Mouse (Mus musculus): ENCODE results near the gene Smndc1. TPM values are rescaled to one million over a fixed set of nuclear protein-coding genes. Genes with fewer than 3 reads are reported as not detected.

The Smndc1 gene
- total RNA-seq, 4 experiments from 2014 or later: 31.9 to 37.5 (median 33.3) TPM

- DNase-seq (ENCODE audit: low spot score): no peak
Observed at GRCm38 (mm10) chr19:53383336-53383735, 7.0 kb downstream of the Smndc1 start.

DNA sequence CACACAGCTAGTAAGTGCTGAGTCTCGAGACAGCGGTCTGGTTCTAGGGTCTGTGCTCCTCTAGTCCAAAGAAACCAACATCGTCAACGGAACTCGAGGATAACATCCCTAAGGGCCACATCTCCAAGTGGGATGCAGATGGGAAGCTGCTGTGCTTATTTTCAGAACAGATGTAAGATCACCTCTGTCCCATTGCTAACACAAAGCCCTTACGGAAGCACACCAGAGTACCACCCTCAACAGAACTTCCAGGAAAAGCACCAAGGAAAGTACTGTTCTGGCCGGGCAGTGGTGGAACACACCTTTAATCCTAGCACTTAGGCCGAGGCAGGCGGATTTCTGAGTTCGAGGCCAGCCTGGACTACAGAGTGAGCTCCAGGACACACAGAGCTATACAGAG is 12.0 kb downstream of the Smndc1 start:
- DNase-seq (ENCODE audit: low spot score): no peak

- no peak for DNase-seq (ENCODE audit: low spot score)
Observed at GRCm38 (mm10) chr19:53377652-53378051, 12.7 kb downstream of the Smndc1 start.

DNA sequence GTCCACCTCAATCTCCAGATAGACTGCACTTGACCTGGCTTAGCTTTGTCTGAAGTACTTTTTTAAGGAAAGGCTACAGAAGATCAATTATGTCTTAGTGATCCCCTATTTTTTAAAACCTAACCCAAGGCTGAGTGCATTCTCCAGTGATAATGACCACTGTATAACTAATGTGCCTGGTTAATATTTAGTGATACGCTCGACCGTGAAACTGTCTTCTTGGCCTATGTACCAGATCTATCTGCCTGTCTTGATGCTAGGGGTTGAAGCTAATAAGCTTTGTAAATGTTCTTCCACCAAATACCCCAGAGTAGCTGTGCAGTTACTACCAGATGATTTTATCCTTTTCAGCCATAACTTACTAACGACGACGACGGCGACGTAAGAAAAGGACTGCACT is 14.6 kb downstream of the Smndc1 start:
- no peak for DNase-seq (ENCODE audit: low spot score)

DNA sequence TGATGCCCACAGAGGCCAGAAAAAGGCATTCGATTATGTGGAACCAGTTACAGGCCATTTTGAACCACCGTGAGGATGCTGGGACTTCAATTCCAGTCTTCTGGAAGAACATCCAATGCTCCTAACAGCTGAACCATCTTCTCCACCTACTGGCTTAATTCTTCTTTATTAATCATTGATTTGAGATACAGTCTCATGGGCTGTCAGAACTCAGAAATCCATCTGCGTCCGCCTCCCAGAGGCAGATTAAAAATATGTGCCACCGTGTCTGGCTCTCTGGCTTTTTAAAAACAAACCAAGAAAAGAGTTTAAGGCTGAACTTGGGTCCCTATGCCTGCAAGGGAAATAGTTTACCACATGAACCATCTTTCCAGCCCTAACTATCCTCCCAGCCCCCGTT is 15.1 kb downstream of the Smndc1 start:
- no peak for DNase-seq (ENCODE audit: low spot score)

GRCm38 (mm10) chr19:53373570-53373969 is 16.8 kb downstream of the Smndc1 start:
- DNase-seq (ENCODE audit: low spot score): no peak

DNA sequence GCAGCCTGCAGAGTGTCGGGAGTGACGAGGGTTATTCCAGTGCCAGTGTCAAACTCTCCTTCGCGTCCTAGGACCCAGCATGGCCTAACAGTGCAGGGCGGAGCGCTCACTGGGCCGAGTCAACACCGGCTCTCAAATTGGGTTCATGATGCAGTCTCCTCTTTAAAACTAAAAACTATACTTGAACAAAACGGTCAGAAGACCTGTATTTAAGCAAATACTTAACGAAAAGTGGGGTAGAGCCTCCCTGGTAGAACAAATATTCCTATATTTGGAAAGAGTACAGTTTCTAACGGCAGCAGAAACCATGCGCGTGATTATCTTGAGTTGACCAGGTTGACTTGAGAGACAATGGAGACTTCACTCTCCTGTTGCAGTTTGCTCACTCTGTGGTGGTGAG is 18.7 kb downstream of the Smndc1 start, which contains the start of gene Gm10197:
Gene Gm10197, minus strand, starts transcription at position 101 of the 400 bp plus-strand sequence.
- DNase-seq (ENCODE audit: low spot score): no peak

- no peak for DNase-seq (ENCODE audit: low spot score)
Observed at GRCm38 (mm10) chr19:53370233-53370632, 20.1 kb downstream of the Smndc1 start.

- DNase-seq (ENCODE audit: low spot score): peak; percentile 79
Observed at GRCm38 (mm10) chr19:53369469-53370043, 20.8 kb downstream of the Smndc1 start.

GRCm38 (mm10) chr19:53366881-53367280 is 23.5 kb downstream of the Smndc1 start:
- DNase-seq (ENCODE audit: low spot score): no peak

GRCm38 (mm10) chr19:53366057-53366775 is 24.2 kb downstream of the Smndc1 start:
- no peak for DNase-seq (ENCODE audit: low spot score)

DNA sequence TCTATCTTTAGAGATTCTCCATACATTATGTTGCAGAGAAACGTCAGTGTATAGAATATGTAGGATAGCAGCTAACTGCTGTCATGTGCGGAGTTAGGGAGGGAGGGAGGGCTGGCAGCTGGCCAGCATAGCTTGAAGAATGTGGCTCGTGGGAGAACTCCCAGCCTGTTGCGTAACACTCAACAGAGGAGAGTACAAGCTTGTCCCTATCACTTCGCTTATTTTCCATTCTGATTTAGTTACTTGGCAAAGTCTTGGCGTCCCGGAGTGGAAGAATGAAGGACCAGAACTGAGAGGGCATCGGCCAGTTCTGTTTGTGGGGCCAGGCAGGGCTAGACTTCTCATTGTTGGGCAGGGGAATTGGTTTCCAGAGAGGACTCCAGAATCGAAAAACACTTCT is 25.4 kb downstream of the Smndc1 start:
- DNase-seq (ENCODE audit: low spot score): peak; percentile 77

GRCm38 (mm10) chr19:53364551-53364950 is 25.8 kb downstream of the Smndc1 start:
- no peak for DNase-seq (ENCODE audit: low spot score)

DNA sequence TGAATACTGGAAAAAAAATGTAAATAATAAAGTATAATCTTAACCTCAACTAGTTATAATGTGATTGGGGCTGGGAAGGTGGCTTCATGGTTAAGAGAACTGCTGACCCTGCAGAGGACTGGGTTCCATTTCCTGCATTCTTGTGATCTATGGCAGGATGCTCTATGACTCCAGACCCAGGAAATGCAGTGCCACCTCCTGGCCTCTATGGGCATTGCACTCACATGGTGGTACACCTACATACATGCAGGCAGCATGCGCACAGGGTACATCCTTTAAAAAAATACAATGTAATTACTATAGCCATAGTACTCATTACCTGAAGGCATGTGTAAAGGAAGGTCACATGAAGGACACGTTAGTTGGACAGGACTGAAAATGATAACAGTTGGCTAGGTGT is 27.4 kb downstream of the Smndc1 start:
- no peak for DNase-seq (ENCODE audit: low spot score)

- DNase-seq (ENCODE audit: low spot score): peak; percentile 42
Observed at GRCm38 (mm10) chr19:53360265-53360958, 30.0 kb downstream of the Smndc1 start.

- DNase-seq (ENCODE audit: low spot score): peak; percentile 23
Observed at GRCm38 (mm10) chr19:53359160-53360033, 31.0 kb downstream of the Smndc1 start.

DNA sequence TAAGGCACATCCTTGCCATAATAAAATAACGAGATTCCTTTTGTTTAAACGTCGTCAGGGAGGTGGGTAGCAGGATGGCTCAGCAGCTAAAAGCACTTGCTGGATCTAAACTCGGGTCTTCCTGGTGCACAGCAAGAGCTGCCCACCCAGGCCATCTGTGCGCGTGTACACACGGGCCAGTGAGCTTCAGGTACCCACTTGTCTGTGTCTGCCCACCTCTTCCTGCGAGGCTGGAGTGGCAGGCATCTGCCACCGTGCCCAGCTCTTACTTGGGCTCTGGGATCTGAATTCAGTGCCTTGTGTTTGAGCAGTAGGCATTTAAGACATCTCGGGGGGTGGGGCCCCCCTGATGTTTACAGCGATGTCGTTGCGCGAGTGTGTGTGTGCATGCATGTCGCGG is 35.3 kb downstream of the Smndc1 start:
- DNase-seq (ENCODE audit: low spot score): no peak

DNA sequence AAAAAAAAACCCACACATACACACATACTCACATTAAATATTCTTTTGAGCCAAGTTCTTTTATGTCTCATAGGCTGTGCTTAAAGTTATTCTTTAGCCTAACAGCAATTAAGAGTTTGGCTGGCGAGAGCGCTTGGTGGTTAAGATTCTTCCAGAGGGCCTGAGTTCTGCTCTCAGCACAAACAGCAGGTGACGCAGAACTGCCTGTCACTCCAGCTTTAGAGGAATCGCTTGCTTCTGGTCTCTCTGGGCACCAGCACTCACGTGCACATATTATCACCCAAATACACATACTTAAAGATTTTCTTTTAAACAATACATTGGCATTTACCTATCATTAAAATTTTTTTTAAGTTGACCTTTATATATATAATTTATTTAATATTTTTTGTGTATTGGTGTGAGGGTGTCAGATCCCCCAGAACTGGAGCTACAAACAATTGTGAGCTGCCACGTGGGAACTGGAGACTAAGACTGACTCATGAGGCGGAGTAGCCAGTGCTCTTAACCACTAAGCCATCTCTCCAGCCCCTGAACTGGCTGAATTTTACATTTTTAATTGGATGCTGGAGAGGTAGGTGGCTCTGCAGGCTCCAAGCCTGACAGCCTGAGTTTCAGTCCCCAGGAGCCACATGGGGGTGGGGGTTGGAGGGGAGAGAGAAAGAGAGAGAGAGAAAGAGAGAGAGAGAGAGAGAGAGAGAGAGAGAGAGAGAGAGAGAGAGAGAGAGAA is 35.9 kb downstream of the Smndc1 start:
- DNase-seq (ENCODE audit: low spot score): no peak

DNA sequence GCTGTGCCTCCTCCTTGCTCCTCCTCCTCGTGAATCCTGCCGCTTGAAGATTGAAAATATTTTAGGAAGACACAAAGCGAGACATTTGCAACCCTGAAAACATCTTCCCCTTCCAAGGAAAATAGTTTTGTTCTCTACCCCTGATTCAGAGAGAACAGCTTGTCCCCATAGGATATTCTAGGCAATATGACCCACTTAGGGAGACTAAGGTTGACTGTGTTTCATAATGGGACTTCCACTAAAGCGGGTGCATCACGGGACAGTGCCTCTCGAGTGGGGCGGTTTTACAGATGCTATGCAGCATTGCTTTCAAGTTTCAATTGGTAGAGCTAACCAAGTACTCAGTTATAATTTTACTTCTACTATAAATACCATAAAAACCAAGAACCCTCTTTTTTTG is 36.5 kb downstream of the Smndc1 start:
- DNase-seq (ENCODE audit: low spot score): no peak

DNA sequence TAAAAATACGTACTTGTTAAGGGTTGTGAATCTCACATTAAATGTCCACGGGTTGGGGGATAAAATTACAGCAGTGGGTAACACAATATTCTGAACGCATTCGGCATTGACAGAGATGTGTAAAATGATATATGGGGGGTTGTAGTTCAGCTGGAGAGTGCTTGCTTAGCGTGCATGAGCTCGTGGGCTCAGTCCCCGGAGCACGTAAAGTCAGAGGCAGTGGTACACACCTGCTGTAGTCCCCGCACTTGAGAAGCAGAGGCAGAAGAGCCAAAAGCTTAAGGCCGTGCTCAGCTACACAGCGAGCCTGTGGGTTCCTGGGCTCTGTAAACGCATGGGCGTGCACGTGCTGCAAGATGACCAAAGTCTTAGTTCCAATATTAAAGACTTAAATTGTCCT is 44.6 kb downstream of the Smndc1 start:
- no peak for DNase-seq (ENCODE audit: low spot score)

- no peak for DNase-seq (ENCODE audit: low spot score)
Observed at GRCm38 (mm10) chr19:53344062-53344461, 46.3 kb downstream of the Smndc1 start.
